Mouse (Mus musculus) CH12.LX (cell line): ENCODE measurements around the gene Ttc26.

Source experiments
- CHD2 ChIP-seq: IDR thresholded peaks from 2 replicates; pipeline ENCODE4 v1.6.1; 2011; ENCODE audit warnings: low read length, improper control_type of control experiment
- CTCF ChIP-seq, 2 experiments: IDR thresholded peaks in 1 of 2; conservative IDR thresholded peaks in 1 of 2; 2 replicates each; pipeline ENCODE4 v1.5.1; 2011 to 2012; ENCODE audit warnings: low read depth in 2 of 2, low read length in 2 of 2, improper control_type of control experiment in 1 of 2, inconsistent platforms in 1 of 2, mild to moderate bottlenecking in 1 of 2, moderate library complexity in 1 of 2
- E2F4 ChIP-seq: IDR thresholded peaks from 2 replicates; pipeline ENCODE4 v1.6.1; 2011; ENCODE audit warnings: low read depth, low read length, improper control_type of control experiment; ENCODE audit not compliant: insufficient replicate concordance
- EP300 ChIP-seq: IDR thresholded peaks from 2 replicates; pipeline ENCODE4 v1.6.1; 2011; ENCODE audit warnings: low read length, improper control_type of control experiment
- MYC ChIP-seq: IDR thresholded peaks from 2 replicates; pipeline ENCODE4 v1.6.1; 2011; ENCODE audit warnings: low read depth, mild to moderate bottlenecking, improper control_type of control experiment, low read length
- TBP ChIP-seq: conservative IDR thresholded peaks from 2 replicates; pipeline ENCODE4 v1.6.1; 2011; ENCODE audit warnings: low read depth, low read length, improper control_type of control experiment
- USF1 ChIP-seq: IDR thresholded peaks from 2 replicates; pipeline ENCODE4 v1.6.1; 2014; ENCODE audit warnings: low read depth, mild to moderate bottlenecking, inconsistent platforms, low read length, improper control_type of control experiment
- USF2 ChIP-seq: conservative IDR thresholded peaks from 2 replicates; pipeline ENCODE4 v1.6.1; 2011; ENCODE audit warnings: low read depth, low read length, improper control_type of control experiment
- ZNF384 ChIP-seq: IDR thresholded peaks from 2 replicates; pipeline ENCODE4 v1.6.1; 2012; ENCODE audit warnings: low read depth, low read length, improper control_type of control experiment, inconsistent platforms

GRCm38 (mm10) chr6:38359736-38360499 is 21.4 kb upstream of the Ttc26 start:
- TF ChIP-seq E2F4: no peak
- no peak for TF ChIP-seq EP300
- no peak for TF ChIP-seq CTCF (conservative IDR thresholded peaks at IDR 0.05 in 1 of 2, IDR thresholded peaks at IDR 0.05 in 1 of 2; ENCODE audit: low read depth in 2 of 2, low read length in 2 of 2)
- TF ChIP-seq USF2: no peak
- no peak for TF ChIP-seq USF1
- TF ChIP-seq CHD2: no peak
- no peak for TF ChIP-seq MYC
- no peak for TF ChIP-seq ZNF384
- TF ChIP-seq TBP: no peak
